Mouse (Mus musculus): Measurements from ENCODE around the gene Gm28042.

Gm28042 gene

GRCm38 (mm10) chr2:120058818-120059217 lies 31.5 kb downstream of the Gm28042 start:
- DNase-seq (ENCODE audit: low spot score in 2 of 2), result no peak

DNA sequence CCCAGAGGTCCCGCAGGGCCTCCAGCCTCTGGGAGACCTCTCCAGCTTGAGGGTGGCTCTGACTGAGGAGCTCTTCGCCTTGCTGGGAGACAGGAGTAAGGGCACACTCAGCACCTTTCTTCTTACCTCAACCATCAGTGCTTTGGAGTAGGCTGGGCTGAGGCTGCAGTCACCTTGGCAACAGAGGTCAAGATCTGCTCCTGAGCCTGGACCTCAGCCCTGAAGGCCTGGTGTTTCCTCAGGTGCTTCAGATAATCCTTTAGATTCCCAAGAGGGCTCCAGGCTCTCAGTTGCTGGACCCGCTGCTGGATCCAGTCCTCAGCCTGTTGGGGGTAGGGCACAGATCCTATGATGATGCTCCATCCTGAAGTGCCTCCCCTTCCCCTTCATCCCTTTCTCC lies 32.2 kb downstream of the Gm28042 start:
- DNase-seq (ENCODE audit: low spot score in 2 of 2), result no peak

- DNase-seq (ENCODE audit: low spot score in 2 of 2), result no peak
Observed at GRCm38 (mm10) chr2:120060190-120060589, 32.9 kb downstream of the Gm28042 start.

GRCm38 (mm10) chr2:120060651-120061050 lies 33.4 kb downstream of the Gm28042 start:
- DNase-seq (ENCODE audit: low spot score in 2 of 2), result no peak

GRCm38 (mm10) chr2:120062248-120062647 lies 35.0 kb downstream of the Gm28042 start:
- no peak for DNase-seq (ENCODE audit: low spot score in 2 of 2)

GRCm38 (mm10) chr2:120064639-120065038 lies 37.3 kb downstream of the Gm28042 start:
- no peak for DNase-seq (ENCODE audit: low spot score in 2 of 2)

GRCm38 (mm10) chr2:120065243-120065642 lies 38.0 kb downstream of the Gm28042 start:
- DNase-seq (ENCODE audit: low spot score in 2 of 2), result no peak

DNA sequence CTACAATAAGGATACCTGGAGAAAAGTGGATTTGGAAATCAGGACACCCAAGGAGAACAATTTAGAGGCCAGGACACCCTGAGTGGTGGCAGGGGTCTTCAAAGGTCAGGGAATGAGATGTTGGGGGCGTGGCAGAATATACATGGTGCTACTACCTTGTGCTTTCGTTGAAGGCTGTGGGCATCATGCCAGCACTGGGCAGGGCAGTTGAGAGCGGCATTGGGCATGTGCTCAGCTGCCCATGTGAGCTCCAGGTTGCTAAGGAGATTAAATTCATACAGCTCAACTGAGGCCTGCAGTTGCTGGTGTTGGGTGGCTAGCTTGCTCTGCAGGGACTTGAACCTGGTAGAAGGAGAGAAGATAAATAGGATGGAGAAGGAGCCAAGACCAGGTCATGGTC lies 38.9 kb downstream of the Gm28042 start:
- no peak for DNase-seq (ENCODE audit: low spot score in 2 of 2)

DNA sequence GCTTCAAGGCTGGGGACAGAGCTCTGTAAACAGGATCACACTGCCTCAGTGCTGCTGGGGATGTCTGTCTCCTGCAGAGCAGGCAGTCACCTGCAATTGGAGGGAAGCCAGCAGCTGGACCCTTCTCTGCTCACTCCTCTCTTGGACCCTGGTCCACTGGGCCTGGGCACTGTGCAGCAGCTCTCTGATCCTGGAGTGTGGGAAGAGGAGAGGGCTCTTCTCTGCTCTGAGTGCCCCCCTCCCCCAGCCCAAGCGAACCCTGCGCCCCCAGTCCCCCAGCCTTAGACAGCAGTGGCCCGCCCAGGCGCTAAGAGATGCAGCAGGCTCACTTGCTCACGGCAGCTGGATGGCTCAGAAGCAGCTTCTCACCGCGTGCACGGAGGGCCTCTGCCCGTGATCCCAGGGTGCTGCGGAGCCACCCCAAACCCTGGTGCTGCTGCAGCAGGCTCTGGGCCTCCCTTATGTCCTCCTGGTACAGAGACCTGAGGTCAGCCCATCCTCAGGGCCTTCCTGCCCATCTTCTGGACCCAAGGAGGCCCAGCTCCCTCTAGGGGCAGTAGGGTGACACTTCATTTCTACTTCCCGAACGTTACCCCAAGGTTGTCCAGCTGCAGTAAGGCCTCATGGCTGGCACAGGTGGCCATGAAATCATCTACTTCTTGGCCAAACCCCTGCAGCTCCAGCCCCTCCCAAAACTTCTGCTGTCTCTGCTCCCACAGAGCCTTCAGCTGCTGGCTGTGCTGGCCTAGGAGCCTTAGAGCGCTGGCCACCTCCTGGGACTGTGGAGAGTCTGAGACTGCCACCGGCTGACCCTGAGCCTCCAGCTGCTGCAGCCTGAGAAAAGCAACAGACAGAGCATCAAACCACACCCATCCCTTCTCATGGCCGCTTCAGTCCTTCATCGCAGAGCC lies 41.5 kb downstream of the Gm28042 start:
- DNase-seq (ENCODE audit: low spot score in 2 of 2), result no peak

DNA sequence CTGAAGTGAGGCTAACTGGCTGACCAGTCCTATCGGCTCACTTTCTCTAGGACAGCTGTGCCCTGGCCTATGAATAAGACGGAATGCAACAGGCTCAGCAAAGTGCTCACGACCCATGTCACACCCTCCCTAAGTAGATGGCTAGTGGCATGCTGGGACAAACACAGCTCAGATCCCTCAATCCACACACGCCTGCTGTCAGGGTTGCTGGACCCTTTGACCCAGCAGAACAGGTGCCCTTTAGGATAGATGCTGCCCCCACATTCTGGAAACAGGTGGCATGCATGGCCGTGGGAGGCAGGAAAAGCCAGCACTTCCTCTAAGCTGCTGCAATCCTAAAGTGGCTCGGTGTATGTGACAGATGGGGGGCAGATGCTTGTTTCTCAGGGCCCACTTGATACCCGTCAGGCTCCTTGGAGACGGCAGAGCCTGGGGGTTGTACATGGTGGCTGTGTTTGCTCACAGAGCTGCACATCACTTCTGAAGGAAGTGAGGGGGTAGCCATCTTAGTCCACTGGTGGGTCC lies 42.2 kb downstream of the Gm28042 start:
- peak; percentile 36 to 49 for DNase-seq (ENCODE audit: low spot score in 2 of 2)

DNA sequence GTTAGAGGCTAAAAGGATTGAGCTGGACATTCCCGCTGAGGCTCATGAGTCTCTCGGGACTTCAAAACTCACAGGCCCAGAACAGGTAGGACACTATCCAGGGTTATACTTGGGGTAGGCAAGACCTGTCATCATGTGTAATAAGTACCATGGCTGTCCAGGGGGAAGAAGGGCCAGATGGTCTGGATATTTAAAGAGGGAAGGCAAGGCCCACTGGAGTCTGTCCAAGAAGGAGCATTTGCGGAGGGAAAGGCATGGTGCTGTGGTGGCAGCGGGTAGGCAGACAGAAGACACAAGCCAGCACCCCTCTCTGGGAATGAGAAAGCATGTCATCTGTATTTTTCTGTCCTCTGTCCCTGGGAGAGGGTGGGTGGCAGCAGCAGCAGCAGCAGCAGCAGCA lies 46.8 kb downstream of the Gm28042 start:
- DNase-seq (ENCODE audit: low spot score in 2 of 2), result no peak

GRCm38 (mm10) chr2:120076076-120076705 lies 48.9 kb downstream of the Gm28042 start:
- peak in 1 of 2 experiments; percentile 22 for DNase-seq (ENCODE audit: low spot score in 2 of 2)

DNA sequence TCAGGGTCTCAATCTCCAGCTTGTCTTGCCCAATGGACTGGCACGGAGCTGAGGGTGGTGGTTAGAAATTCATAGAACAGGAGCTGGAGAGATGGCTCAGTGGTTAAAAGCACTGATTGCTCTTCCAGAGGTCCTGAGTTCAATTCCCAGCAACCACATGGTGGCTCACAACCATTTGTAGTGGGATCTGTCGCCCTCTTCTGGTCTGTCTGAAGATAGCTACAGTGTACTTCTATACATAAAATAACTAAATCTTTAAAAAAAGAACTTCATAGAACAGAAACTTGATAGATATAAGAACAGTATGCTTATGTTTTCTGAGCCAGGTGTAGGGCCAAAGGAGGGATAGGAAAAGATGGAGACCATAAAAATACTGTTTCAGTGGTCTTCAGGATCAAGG lies 55.1 kb downstream of the Gm28042 start:
- DNase-seq (ENCODE audit: low spot score in 2 of 2), result no peak

DNA sequence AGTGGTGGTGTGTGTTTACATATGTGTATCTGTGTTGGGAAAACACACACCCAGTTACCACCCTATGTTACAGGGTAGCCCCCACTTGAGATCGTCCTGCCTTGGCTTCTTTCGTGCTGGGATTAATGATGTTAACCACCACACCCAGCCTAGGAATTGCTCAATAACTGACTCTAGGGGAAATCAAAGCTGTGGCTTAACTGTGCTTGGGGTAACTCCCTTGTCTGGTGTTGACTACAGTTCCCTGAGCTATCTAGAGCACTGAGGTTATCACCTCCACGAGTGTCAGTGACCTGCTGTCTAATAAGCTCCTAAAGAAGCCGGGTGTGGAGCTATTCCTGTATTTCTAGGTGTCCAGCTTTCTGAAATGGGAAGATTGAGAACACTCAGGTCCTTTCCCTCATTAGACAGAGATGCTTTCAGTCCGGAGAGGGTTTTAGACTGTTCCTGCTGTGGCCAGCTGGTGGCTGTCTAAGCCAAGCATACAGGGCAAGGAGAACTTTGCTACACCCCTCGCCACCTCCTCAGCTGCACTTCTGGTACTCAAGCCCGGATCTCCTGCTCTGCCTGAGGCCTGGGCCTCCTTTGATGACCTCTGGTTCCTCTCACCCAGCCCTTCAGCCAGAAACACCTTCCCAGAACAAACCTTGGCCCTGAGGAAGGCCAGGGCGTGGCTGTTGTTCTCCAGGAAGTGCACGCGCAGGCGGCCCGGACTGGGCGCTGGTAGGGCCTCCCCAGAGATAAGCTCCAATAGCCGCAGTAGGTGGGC lies 57.5 kb downstream of the Gm28042 start:
- DNase-seq (ENCODE audit: low spot score in 2 of 2), result no peak

DNA sequence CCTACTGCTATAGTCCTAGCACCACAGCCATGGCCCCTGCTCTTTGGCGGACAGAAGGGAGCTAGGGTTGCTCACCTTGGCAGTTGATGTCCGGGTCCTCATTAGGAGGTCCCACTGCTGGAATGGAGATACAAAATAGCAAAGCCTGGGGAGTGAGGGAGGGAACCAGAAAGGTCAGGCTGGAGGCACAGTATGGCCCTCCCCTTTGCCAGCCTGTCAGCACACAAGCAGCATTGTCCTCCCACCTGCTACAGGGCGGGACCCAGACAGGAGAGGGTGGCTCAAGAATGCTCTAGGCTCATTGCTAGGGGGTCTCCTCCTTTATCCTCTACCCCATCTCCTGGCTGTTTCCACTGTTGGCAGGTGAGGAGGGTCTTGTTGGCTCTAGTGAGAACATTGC lies 58.7 kb downstream of the Gm28042 start:
- DNase-seq (ENCODE audit: low spot score in 2 of 2), result no peak

GRCm38 (mm10) chr2:120087391-120087790 lies 60.1 kb downstream of the Gm28042 start:
- no peak for DNase-seq (ENCODE audit: low spot score in 2 of 2)

DNA sequence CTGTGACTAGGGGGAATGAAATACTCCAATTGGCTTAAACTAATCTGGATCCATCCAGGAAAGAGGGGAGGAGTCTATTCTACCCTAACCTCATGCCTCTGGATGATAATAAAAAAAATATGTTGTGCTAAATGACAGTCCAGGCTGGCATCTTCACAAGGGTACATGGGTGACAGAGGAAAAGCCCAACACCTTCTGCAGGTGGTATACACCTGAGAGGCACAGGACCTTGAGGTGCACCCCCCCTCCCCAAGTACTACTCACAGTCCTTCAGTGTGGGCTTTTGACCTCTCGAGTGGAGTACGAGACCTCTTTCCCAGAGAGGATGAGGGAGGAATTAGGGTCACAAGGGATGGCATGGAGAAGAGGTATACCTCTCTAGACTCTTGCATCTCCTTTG lies 60.6 kb downstream of the Gm28042 start:
- DNase-seq (ENCODE audit: low spot score in 2 of 2), result no peak

DNA sequence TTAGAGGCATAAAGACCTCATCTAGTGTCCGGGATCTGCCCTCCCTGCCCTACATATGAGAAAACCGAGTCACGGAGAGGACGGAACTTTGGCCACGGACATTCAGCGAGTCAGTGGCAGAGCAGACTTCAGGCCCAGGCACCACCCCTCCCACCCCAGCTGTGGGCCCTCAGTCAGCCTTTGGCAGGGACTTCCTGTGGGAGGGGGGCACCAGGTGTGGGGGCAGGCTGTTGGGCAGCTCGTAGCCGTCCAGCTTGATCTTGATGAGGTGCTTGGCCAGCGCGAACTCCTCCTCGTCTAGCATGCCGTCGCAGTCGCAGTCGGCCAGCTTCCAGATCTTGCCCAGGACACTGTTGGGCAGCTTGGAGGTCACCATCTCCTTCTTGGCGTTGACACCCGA lies 63.7 kb downstream of the Gm28042 start:
- no peak for DNase-seq (ENCODE audit: low spot score in 2 of 2)

All from frontal cortex, postnatal 25 days (tissue).